Mouse (Mus musculus): ENCODE measurements around the gene Arcn1.

Arcn1 gene

GRCm38 (mm10) chr9:44713080-44713479 lies 54.6 kb downstream of the Arcn1 start:
- no peak overlapping the region for H3K4me3 ChIP-seq (replicated peaks; ENCODE audit: low read length)
- peaks cover 80% of the 10 kb centered on the region for H3K27me3 ChIP-seq (ENCODE audit: insufficient read depth, low read length)
- H3K4me1 ChIP-seq (replicated peaks; ENCODE audit: low read depth, low read length) = peaks cover 56% of the 10 kb centered on the region
- H3K36me3 ChIP-seq (ENCODE audit: insufficient read depth, low read length) = peaks cover 8% of the 10 kb centered on the region; the same call in 1 of the 2 replicates
- H3K9me3 ChIP-seq (ENCODE audit: low read length) = no peaks in the 10 kb centered on the region
- TF ChIP-seq CTCF (conservative IDR thresholded peaks at IDR 0.05; ENCODE audit: low read length) = no peak
- no peak for TF ChIP-seq POU5F1 (IDR thresholded peaks at IDR 0.05; ENCODE audit: borderline replicate concordance, low read length)
- no peak for TF ChIP-seq NANOG (IDR thresholded peaks at IDR 0.05; ENCODE audit: borderline replicate concordance, low read length)

- Histone ChIP-seq H3K4me1 (replicated peaks; ENCODE audit: low read depth, low read length) (peaks cover 64% of the 10 kb centered on the region), H3K9me3 (ENCODE audit: low read length) (no peaks in the 10 kb centered on the region), H3K36me3 (ENCODE audit: insufficient read depth, low read length) (peaks cover 10% of the 10 kb centered on the region; the same call in 1 of the 2 replicates), H3K27me3 (ENCODE audit: insufficient read depth, low read length) (peaks cover 80% of the 10 kb centered on the region), H3K4me3 (replicated peaks; ENCODE audit: low read length) (peak overlapping the region; percentile 50; the same call in 1 of the 2 replicates)
- no peak for TF ChIP-seq POU5F1 (IDR thresholded peaks at IDR 0.05; ENCODE audit: borderline replicate concordance, low read length)
- no peak for TF ChIP-seq NANOG (IDR thresholded peaks at IDR 0.05; ENCODE audit: borderline replicate concordance, low read length)
- no peak for TF ChIP-seq CTCF (conservative IDR thresholded peaks at IDR 0.05; ENCODE audit: low read length)
Observed at GRCm38 (mm10) chr9:44711602-44712001, 56.0 kb downstream of the Arcn1 start.

- no peak overlapping the region for H3K4me3 ChIP-seq (replicated peaks; ENCODE audit: low read length)
- H3K27me3 ChIP-seq (ENCODE audit: insufficient read depth, low read length) = peaks cover 78% of the 10 kb centered on the region
- peaks cover 51% of the 10 kb centered on the region for H3K4me1 ChIP-seq (replicated peaks; ENCODE audit: low read depth, low read length)
- H3K9me3 ChIP-seq (ENCODE audit: low read length) = no peaks in the 10 kb centered on the region
- TF ChIP-seq CTCF (conservative IDR thresholded peaks at IDR 0.05; ENCODE audit: low read length) (no peak), POU5F1 (IDR thresholded peaks at IDR 0.05; ENCODE audit: borderline replicate concordance, low read length) (no peak), NANOG (IDR thresholded peaks at IDR 0.05; ENCODE audit: borderline replicate concordance, low read length) (no peak)
- H3K36me3 ChIP-seq (ENCODE audit: insufficient read depth, low read length) = peaks cover 10% of the 10 kb centered on the region; the same call in 1 of the 2 replicates
Observed at GRCm38 (mm10) chr9:44710213-44710612, 57.4 kb downstream of the Arcn1 start.

GRCm38 (mm10) chr9:44709600-44709999 lies 58.0 kb downstream of the Arcn1 start:
- Histone ChIP-seq H3K9me3 (ENCODE audit: low read length) (no peaks in the 10 kb centered on the region), H3K4me1 (replicated peaks; ENCODE audit: low read depth, low read length) (peaks cover 46% of the 10 kb centered on the region), H3K36me3 (ENCODE audit: insufficient read depth, low read length) (peaks cover 10% of the 10 kb centered on the region; the same call in 1 of the 2 replicates), H3K4me3 (replicated peaks; ENCODE audit: low read length) (no peak overlapping the region), H3K27me3 (ENCODE audit: insufficient read depth, low read length) (peaks cover 71% of the 10 kb centered on the region)
- TF ChIP-seq NANOG (IDR thresholded peaks at IDR 0.05; ENCODE audit: borderline replicate concordance, low read length) (no peak), CTCF (conservative IDR thresholded peaks at IDR 0.05; ENCODE audit: low read length) (peak; percentile 47), POU5F1 (IDR thresholded peaks at IDR 0.05; ENCODE audit: borderline replicate concordance, low read length) (no peak)

- Histone ChIP-seq H3K36me3 (ENCODE audit: insufficient read depth, low read length) (peaks cover 10% of the 10 kb centered on the region; the same call in 1 of the 2 replicates), H3K4me1 (replicated peaks; ENCODE audit: low read depth, low read length) (peaks cover 48% of the 10 kb centered on the region), H3K4me3 (replicated peaks; ENCODE audit: low read length) (peak overlapping the region; percentile 74), H3K27me3 (ENCODE audit: insufficient read depth, low read length) (peaks cover 67% of the 10 kb centered on the region), H3K9me3 (ENCODE audit: low read length) (no peaks in the 10 kb centered on the region)
- TF ChIP-seq CTCF (conservative IDR thresholded peaks at IDR 0.05; ENCODE audit: low read length) = no peak
- no peak for TF ChIP-seq NANOG (IDR thresholded peaks at IDR 0.05; ENCODE audit: borderline replicate concordance, low read length)
- no peak for TF ChIP-seq POU5F1 (IDR thresholded peaks at IDR 0.05; ENCODE audit: borderline replicate concordance, low read length)
Observed at GRCm38 (mm10) chr9:44708925-44709324, 58.7 kb downstream of the Arcn1 start.

GRCm38 (mm10) chr9:44708429-44708765 lies 59.2 kb downstream of the Arcn1 start:
- peaks cover 10% of the 10 kb centered on the region; the same call in 1 of the 2 replicates for H3K36me3 ChIP-seq (ENCODE audit: insufficient read depth, low read length)
- TF ChIP-seq CTCF (conservative IDR thresholded peaks at IDR 0.05; ENCODE audit: low read length) (no peak), POU5F1 (IDR thresholded peaks at IDR 0.05; ENCODE audit: borderline replicate concordance, low read length) (no peak), NANOG (IDR thresholded peaks at IDR 0.05; ENCODE audit: borderline replicate concordance, low read length) (no peak)

GRCm38 (mm10) chr9:44707749-44708428 lies 59.8 kb downstream of the Arcn1 start:
- TF ChIP-seq NANOG (IDR thresholded peaks at IDR 0.05; ENCODE audit: borderline replicate concordance, low read length) (no peak), POU5F1 (IDR thresholded peaks at IDR 0.05; ENCODE audit: borderline replicate concordance, low read length) (no peak), CTCF (conservative IDR thresholded peaks at IDR 0.05; ENCODE audit: low read length) (no peak)

More at GRCm38 (mm10) chr9:44708429-44708765, 59.2 kb downstream of the Arcn1 start:
- H3K4me1 ChIP-seq (replicated peaks; ENCODE audit: low read depth, low read length) = peaks cover 51% of the 10 kb centered on the region
- peaks cover 66% of the 10 kb centered on the region for H3K27me3 ChIP-seq (ENCODE audit: insufficient read depth, low read length)
- peak overlapping the region; percentile 74 for H3K4me3 ChIP-seq (replicated peaks; ENCODE audit: low read length)
- H3K9me3 ChIP-seq (ENCODE audit: low read length) = no peaks in the 10 kb centered on the region

GRCm38 (mm10) chr9:44699730-44700129 lies 67.9 kb downstream of the Arcn1 start:
- H3K27me3 ChIP-seq (ENCODE audit: insufficient read depth, low read length) = peaks cover 47% of the 10 kb centered on the region
- peaks cover 34% of the 10 kb centered on the region for H3K4me1 ChIP-seq (replicated peaks; ENCODE audit: low read depth, low read length)
- H3K9me3 ChIP-seq (ENCODE audit: low read length) = no peaks in the 10 kb centered on the region
- no peak overlapping the region for H3K4me3 ChIP-seq (replicated peaks; ENCODE audit: low read length)
- TF ChIP-seq POU5F1 (IDR thresholded peaks at IDR 0.05; ENCODE audit: borderline replicate concordance, low read length) (no peak), NANOG (IDR thresholded peaks at IDR 0.05; ENCODE audit: borderline replicate concordance, low read length) (no peak), CTCF (conservative IDR thresholded peaks at IDR 0.05; ENCODE audit: low read length) (no peak)
- H3K36me3 ChIP-seq (ENCODE audit: insufficient read depth, low read length) = no peaks in the 10 kb centered on the region; the same call in 1 of the 2 replicates

More at GRCm38 (mm10) chr9:44707749-44708428, 59.8 kb downstream of the Arcn1 start:
- Histone ChIP-seq H3K9me3 (ENCODE audit: low read length) (no peaks in the 10 kb centered on the region), H3K27me3 (ENCODE audit: insufficient read depth, low read length) (peaks cover 62% of the 10 kb centered on the region), H3K36me3 (ENCODE audit: insufficient read depth, low read length) (peaks cover 10% of the 10 kb centered on the region; the same call in 1 of the 2 replicates), H3K4me3 (replicated peaks; ENCODE audit: low read length) (peak overlapping the region; percentile 74), H3K4me1 (replicated peaks; ENCODE audit: low read depth, low read length) (peaks cover 53% of the 10 kb centered on the region)
